Mouse (Mus musculus) stomach, embryonic 14.5 days (tissue): Measurements from ENCODE around the gene Stim2. TPM values are rescaled to one million over a fixed set of nuclear protein-coding genes. Genes with fewer than 3 reads are reported as not detected.
A peak's percentile ranks its signal among the peaks of the same experiment; 100 is the strongest.

ENCODE experiments used
- ATAC-seq: fragments of 200-750 bp; cut with Nextera tagmentation; 2 replicates; pipeline ENCODE4 v1.8.0; 2017; ENCODE audit warnings: low read depth, moderate TSS enrichment; ENCODE audit not compliant: insufficient number of reproducible peaks, insufficient read depth, low FRiP score
- H3K27ac ChIP-seq: fragments of 300-500 bp; sonication (generic); 2 replicates; pipeline ENCODE4 v1.5.1; 2014; ENCODE audit warnings: mild to moderate bottlenecking, low read length, moderate library complexity, mixed read lengths
- H3K27me3 ChIP-seq: fragments of 300-500 bp; sonication (generic); 2 replicates; pipeline ENCODE4 v1.6.1; 2014; ENCODE audit warnings: low read length, control low read depth, mixed read lengths; ENCODE audit not compliant: control insufficient read depth, insufficient read depth
- H3K36me3 ChIP-seq: fragments of 300-500 bp; sonication (generic); 2 replicates; pipeline ENCODE4 v1.6.1; 2014; ENCODE audit warnings: mild to moderate bottlenecking, control low read depth, low read length, moderate library complexity, mixed read lengths; ENCODE audit not compliant: control insufficient read depth, insufficient read depth
- H3K4me1 ChIP-seq: fragments of 300-500 bp; sonication (generic); 2 replicates; pipeline ENCODE4 v1.6.1; 2014; ENCODE audit warnings: low read length, control low read depth, mixed read lengths; ENCODE audit not compliant: control insufficient read depth, insufficient read depth
- H3K4me2 ChIP-seq: fragments of 300-500 bp; sonication (generic); replicated peaks from 2 replicates; pipeline ENCODE4 v1.6.1; 2014; ENCODE audit warnings: low read depth, low read length, control low read depth
- H3K4me3 ChIP-seq: fragments of 300-500 bp; sonication (generic); 2 replicates; pipeline ENCODE4 v1.5.1; 2014; ENCODE audit warnings: low read depth, low read length, control low read depth
- H3K9ac ChIP-seq: fragments of 300-500 bp; sonication (generic); replicated peaks from 2 replicates; pipeline ENCODE4 v1.6.1; 2014; ENCODE audit warnings: low read depth, mild to moderate bottlenecking, control low read depth, low read length, moderate library complexity, mixed read lengths
- H3K9me3 ChIP-seq: fragments of 300-500 bp; sonication (generic); 2 replicates; pipeline ENCODE4 v1.6.1; 2016; ENCODE audit warnings: low read depth, low read length, control low read depth; ENCODE audit not compliant: control insufficient read depth
- WGBS: fragments of 180-500 bp; shearing (Covaris S2); extraction: QIAGEN DNeasy Blood & Tissue Kit; methylation state at CpG from one replicate; pipeline ENCODE4 v1.1.7; 2014; 5-methylcytosine and 5-hydroxymethylcytosine counted together
- polyA plus RNA-seq: library from polyadenylated mRNA; unstranded; fragments of >200 nt; fragmentation: Nextera tagmentation; extraction: Ambion mirVana; gene quantifications from 2 replicates; pipeline ENCODE4 v1.2.1, GENCODE M21; 2014

Gene Stim2
- polyA plus RNA-seq, 1 experiment from 2014 or later: 18.3 TPM

DNA sequence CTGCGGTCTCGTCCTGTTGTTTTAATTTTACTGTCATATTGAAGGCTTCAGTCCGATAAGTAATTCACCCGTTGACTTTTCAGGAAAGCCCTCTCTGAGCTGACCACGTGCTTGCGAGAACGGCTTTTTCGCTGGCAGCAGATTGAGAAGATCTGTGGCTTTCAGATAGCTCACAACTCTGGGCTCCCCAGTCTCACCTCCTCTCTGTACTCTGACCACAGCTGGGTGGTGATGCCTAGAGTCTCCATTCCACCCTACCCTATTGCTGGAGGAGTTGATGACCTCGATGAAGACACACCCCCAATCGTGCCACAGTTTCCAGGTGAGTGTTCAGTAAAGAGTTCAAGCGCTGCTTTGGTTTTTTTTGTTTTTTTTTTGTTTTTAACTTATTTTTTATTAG, 112.5 kb downstream of the Stim2 start:
- Histone ChIP-seq H3K36me3 (no peaks in the 10 kb centered on the region; the same call in 1 of the 2 replicates), H3K9ac (no peak overlapping the region), H3K9me3 (no peaks in the 10 kb centered on the region), H3K27me3 (no peaks in the 10 kb centered on the region), H3K4me3 (no peak overlapping the region), H3K4me2 (no peak overlapping the region), H3K27ac (no peak overlapping the region), H3K4me1 (no peaks in the 10 kb centered on the region)
- WGBS: 91% methylated on average over 11 of the region's 11 CpGs
- ATAC-seq: no peak

DNA sequence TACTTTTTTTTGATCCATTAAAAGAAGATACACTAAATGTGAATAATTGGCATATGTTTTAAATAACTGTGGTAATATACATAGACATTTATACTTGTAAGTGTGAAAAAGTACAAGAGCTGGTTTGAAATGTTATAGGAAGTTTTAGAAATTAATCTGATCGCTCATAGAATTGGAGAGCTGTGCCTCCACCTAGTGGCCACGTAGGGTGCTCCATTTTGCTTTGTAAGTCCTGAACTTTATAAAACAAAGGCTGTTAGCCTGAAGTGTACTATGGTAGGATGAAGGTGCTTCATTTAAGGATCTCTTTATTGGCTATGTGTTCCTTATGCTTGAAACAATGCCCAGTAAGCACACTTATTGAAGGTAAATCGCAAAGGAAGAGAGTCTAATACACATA, 115.0 kb downstream of the Stim2 start:
- no peak overlapping the region for H3K27ac ChIP-seq
- 27% methylated on average over 3 of the region's 3 CpGs for WGBS
- no peaks in the 10 kb centered on the region for H3K4me1 ChIP-seq
- H3K9ac ChIP-seq: no peak overlapping the region
- no peaks in the 10 kb centered on the region for H3K36me3 ChIP-seq
- no peak overlapping the region for H3K4me2 ChIP-seq
- no peaks in the 10 kb centered on the region for H3K9me3 ChIP-seq
- no peaks in the 10 kb centered on the region for H3K27me3 ChIP-seq
- no peak for ATAC-seq
- H3K4me3 ChIP-seq: no peak overlapping the region

DNA sequence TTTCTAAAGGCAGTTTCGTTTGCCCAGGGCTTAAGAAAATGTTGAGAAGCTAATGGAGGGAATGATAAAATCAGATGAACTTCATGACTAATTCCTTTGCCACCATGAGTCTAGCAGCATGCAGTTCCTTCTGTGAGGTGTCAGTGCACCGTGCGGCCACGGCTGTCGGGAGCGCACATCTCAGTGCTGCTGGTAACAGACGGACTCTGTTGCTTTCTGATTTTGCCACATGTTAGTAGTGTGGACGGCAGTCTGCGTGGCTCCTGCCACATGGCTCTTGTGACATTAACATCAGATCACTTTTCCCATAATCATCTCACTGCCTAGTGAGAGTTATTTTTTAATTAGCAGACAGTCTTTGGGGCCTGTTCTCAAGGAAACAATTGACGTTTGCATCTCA, 118.2 kb downstream of the Stim2 start:
- Histone ChIP-seq H3K4me1 (no peaks in the 10 kb centered on the region), H3K36me3 (peaks cover 3% of the 10 kb centered on the region; the same call in 1 of the 2 replicates), H3K9ac (no peak overlapping the region), H3K9me3 (no peaks in the 10 kb centered on the region), H3K4me2 (no peak overlapping the region), H3K27ac (no peak overlapping the region), H3K27me3 (no peaks in the 10 kb centered on the region), H3K4me3 (no peak overlapping the region)
- ATAC-seq: no peak
- WGBS: 86% methylated on average over 10 of the region's 10 CpGs

DNA sequence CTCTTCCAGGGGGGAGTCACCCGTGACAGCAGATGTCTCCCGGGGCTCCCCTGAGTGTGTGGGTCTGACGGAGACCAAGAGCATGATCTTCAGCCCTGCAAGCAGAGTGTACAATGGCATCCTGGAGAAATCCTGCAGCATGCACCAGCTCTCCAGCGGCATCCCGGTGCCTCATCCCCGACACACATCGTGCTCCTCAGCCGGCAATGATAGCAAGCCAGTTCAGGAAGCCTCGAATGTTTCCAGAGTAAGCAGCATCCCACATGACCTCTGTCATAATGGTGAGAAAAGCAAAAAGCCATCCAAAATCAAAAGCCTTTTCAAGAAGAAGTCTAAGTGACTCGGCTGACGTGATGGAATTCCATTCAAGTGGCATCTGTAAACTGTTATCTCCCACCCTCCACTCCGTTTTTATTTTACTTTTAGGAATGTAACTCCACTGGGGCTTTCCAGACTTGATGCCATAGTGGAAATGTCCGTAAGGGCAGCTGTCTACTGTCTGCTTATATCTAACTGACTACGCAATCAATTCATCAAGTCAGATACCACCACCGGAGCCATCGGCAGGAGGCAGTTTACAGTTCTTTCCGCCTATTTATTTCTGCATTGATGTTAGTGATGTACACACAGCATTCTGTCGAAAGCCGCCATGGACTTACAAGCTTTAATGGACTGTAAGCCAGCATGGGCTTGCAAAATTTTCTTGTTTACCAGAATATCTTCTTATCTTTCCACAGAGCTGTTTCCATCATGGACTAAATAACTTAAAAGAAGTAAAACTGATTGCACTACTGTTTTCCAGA, 120.3 kb downstream of the Stim2 start:
- ATAC-seq: no peak
- H3K4me1 ChIP-seq: no peaks in the 10 kb centered on the region

GRCm38 (mm10) chr5:54148091-54148795, 149.9 kb downstream of the Stim2 start:
- Histone ChIP-seq H3K4me3 (no peak overlapping the region), H3K9ac (no peak overlapping the region), H3K27ac (no peak overlapping the region), H3K4me2 (no peak overlapping the region), H3K9me3 (no peaks in the 10 kb centered on the region), H3K4me1 (no peaks in the 10 kb centered on the region), H3K36me3 (no peaks in the 10 kb centered on the region), H3K27me3 (no peaks in the 10 kb centered on the region)
- ATAC-seq: no peak
- WGBS: 87% methylated on average over 5 of the region's 5 CpGs

More for the DNA sequence above, 120.3 kb downstream of the Stim2 start:
- H3K4me3 ChIP-seq: no peak overlapping the region
- H3K27me3 ChIP-seq: no peaks in the 10 kb centered on the region
- no peak overlapping the region for H3K9ac ChIP-seq
- H3K27ac ChIP-seq: no peak overlapping the region
- peaks cover 3% of the 10 kb centered on the region; the same call in 1 of the 2 replicates for H3K36me3 ChIP-seq
- H3K9me3 ChIP-seq: no peaks in the 10 kb centered on the region
- no peak overlapping the region for H3K4me2 ChIP-seq
- WGBS: 67% methylated on average over 19 of the region's 19 CpGs

GRCm38 (mm10) chr5:54154503-54155226, 156.4 kb downstream of the Stim2 start:
- no peaks in the 10 kb centered on the region for H3K27me3 ChIP-seq
- ATAC-seq: no peak
- H3K4me3 ChIP-seq: no peak overlapping the region
- peak overlapping the region; percentile 36 for H3K4me2 ChIP-seq
- no peaks in the 10 kb centered on the region for H3K36me3 ChIP-seq
- H3K9me3 ChIP-seq: no peaks in the 10 kb centered on the region
- no peak overlapping the region for H3K9ac ChIP-seq
- H3K27ac ChIP-seq: no peak overlapping the region
- WGBS: 22% methylated on average over 13 of the region's 13 CpGs
- H3K4me1 ChIP-seq: 0 out of 2 replicates have a peak, but pooled peaks cover 7% of the 10 kb centered on the region

GRCm38 (mm10) chr5:54155227-54155776, 157.0 kb downstream of the Stim2 start:
- 60% methylated on average over 12 of the region's 12 CpGs for WGBS
- peak overlapping the region; percentile 36 for H3K4me2 ChIP-seq
- H3K9ac ChIP-seq: no peak overlapping the region
- no peak overlapping the region for H3K4me3 ChIP-seq
- no peaks in the 10 kb centered on the region for H3K9me3 ChIP-seq
- no peaks in the 10 kb centered on the region for H3K27me3 ChIP-seq
- 0 out of 2 replicates have a peak, but pooled peaks cover 7% of the 10 kb centered on the region for H3K4me1 ChIP-seq
- no peaks in the 10 kb centered on the region for H3K36me3 ChIP-seq
- no peak overlapping the region for H3K27ac ChIP-seq
- ATAC-seq: no peak

DNA sequence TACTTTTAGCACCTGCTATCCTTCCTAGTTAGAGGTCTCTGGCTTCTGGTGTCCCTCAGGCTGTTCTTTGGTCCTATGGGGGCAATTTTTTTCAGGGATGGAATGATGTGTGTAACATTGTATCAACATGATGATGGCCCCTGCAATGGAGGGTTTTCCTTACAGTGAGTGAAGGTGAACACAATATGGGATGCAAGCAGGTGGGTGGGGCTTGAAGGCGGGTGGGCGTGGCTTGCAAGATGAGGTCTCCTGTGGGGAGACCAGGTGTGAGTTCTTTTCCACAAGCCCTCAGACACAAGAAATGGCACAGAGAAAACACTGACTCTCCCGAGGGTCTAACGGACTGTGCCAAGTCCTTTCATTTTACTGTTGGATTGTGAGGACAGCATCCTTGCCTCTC, 157.6 kb downstream of the Stim2 start:
- Histone ChIP-seq H3K27ac (no peak overlapping the region), H3K27me3 (no peaks in the 10 kb centered on the region), H3K9me3 (no peaks in the 10 kb centered on the region), H3K4me3 (no peak overlapping the region), H3K36me3 (no peaks in the 10 kb centered on the region), H3K4me1 (0 out of 2 replicates have a peak, but pooled peaks cover 7% of the 10 kb centered on the region), H3K9ac (no peak overlapping the region), H3K4me2 (no peak overlapping the region)
- WGBS: 90% methylated on average over 4 of the region's 4 CpGs
- no peak for ATAC-seq
